Mouse (Mus musculus) heart, embryonic 14.5 days (tissue): ENCODE measurements at regions not wholly inside any gene's neighbourhood (a gene's known extent, or its start where the extent isn't known, plus 50 kb on each side); places are given as distances from the start of the nearest gene placed in this dataset.

Experiments used
- ATAC-seq: fragments of 200-750 bp; cut with Nextera tagmentation; 2 replicates; pipeline ENCODE4 v1.8.0; 2017; ENCODE audit warnings: low read depth, moderate TSS enrichment; ENCODE audit not compliant: insufficient number of reproducible peaks, insufficient read depth, low FRiP score
- H3K27ac ChIP-seq, 2 experiments: fragments of 200-500 bp in 1 of 2; fragments of 300-500 bp in 1 of 2; sonication (generic) in 1 of 2; replicated peaks in 1 of 2; 2 replicates each; pipeline ENCODE4 v1.5.1; 2012 to 2014; ENCODE audit warnings: low read depth in 2 of 2, low read length in 2 of 2, control low read depth in 1 of 2, mild to moderate bottlenecking in 1 of 2, mixed read lengths in 1 of 2; ENCODE audit not compliant: control insufficient read depth in 1 of 2, insufficient read depth in 1 of 2
- H3K27me3 ChIP-seq: fragments of 300-500 bp; sonication (generic); 2 replicates; pipeline ENCODE4 v1.6.1; 2014; ENCODE audit warnings: mild to moderate bottlenecking, low read length, control low read depth; ENCODE audit not compliant: control insufficient read depth, insufficient read depth
- H3K36me3 ChIP-seq: fragments of 300-500 bp; sonication (generic); 2 replicates; pipeline ENCODE4 v1.6.1; 2014; ENCODE audit warnings: mild to moderate bottlenecking, control low read depth, low read length, mixed read lengths; ENCODE audit not compliant: control insufficient read depth, insufficient read depth
- H3K4me1 ChIP-seq, 2 experiments: fragments of 200-500 bp in 1 of 2; fragments of 300-500 bp in 1 of 2; sonication (generic) in 1 of 2; 2 replicates each; pipeline ENCODE4 v1.6.1; 2012 to 2014; ENCODE audit warnings: low read length in 2 of 2, control low read depth in 1 of 2, mixed read lengths in 1 of 2; ENCODE audit not compliant: control insufficient read depth in 2 of 2, insufficient read depth in 2 of 2
- H3K4me2 ChIP-seq: fragments of 300-500 bp; sonication (generic); 2 replicates; pipeline ENCODE4 v1.6.1; 2014; ENCODE audit warnings: mild to moderate bottlenecking, low read length
- H3K4me3 ChIP-seq, 2 experiments: fragments of 200-500 bp in 1 of 2; fragments of 300-500 bp in 1 of 2; sonication (generic) in 1 of 2; 2 replicates each; pipeline ENCODE4 v1.5.1; 2012 to 2014; ENCODE audit warnings: low read length in 2 of 2, mild to moderate bottlenecking in 2 of 2, control low read depth in 1 of 2, low read depth in 1 of 2, moderate library complexity in 1 of 2; ENCODE audit not compliant: control insufficient read depth in 1 of 2, insufficient read depth in 1 of 2
- H3K9ac ChIP-seq: fragments of 300-500 bp; sonication (generic); 2 replicates; pipeline ENCODE4 v1.6.1; 2014; ENCODE audit warnings: mild to moderate bottlenecking, low read length
- H3K9me3 ChIP-seq: fragments of 300-500 bp; sonication (generic); 2 replicates; pipeline ENCODE4 v1.6.1; 2016; ENCODE audit warnings: low read length, control low read depth; ENCODE audit not compliant: control insufficient read depth
- WGBS: fragments of 180-500 bp; shearing (Covaris S2); extraction: QIAGEN DNeasy Blood & Tissue Kit; methylation state at CpG from one replicate; pipeline ENCODE4 v1.1.7; 2014; 5-methylcytosine and 5-hydroxymethylcytosine counted together

- Histone ChIP-seq H3K36me3 (no peaks in the 10 kb centered on the region), H3K9ac (no peak overlapping the region; the same call in 1 of the 2 replicates), H3K27ac (no peak overlapping the region), H3K9me3 (no peaks in the 10 kb centered on the region), H3K27me3 (no peaks in the 10 kb centered on the region), H3K4me2 (no peak overlapping the region), H3K4me3 (no peak overlapping the region), H3K4me1 (peaks cover 20 to 30% of the 10 kb centered on the region in 2 experiments)
- 44% methylated on average over 8 of the region's 8 CpGs for WGBS
- no peak for ATAC-seq
Observed at GRCm38 (mm10) chr13:52113549-52113948, 267.1 kb downstream of the Gadd45g start.

GRCm38 (mm10) chr13:52114431-52114830 lies 268.0 kb downstream of the Gadd45g start:
- no peak overlapping the region for H3K4me2 ChIP-seq
- no peak for ATAC-seq
- no peak overlapping the region for H3K9ac ChIP-seq
- no peaks in the 10 kb centered on the region for H3K36me3 ChIP-seq
- H3K4me1 ChIP-seq = peaks cover 22 to 24% of the 10 kb centered on the region in 2 experiments
- no peaks in the 10 kb centered on the region for H3K27me3 ChIP-seq
- H3K4me3 ChIP-seq = no peak overlapping the region
- H3K27ac ChIP-seq = no peak overlapping the region
- WGBS = 87% methylated on average over 7 of the region's 7 CpGs
- no peaks in the 10 kb centered on the region for H3K9me3 ChIP-seq

GRCm38 (mm10) chr13:52114962-52115361 lies 268.5 kb downstream of the Gadd45g start:
- WGBS = 87% methylated on average over 6 of the region's 6 CpGs

GRCm38 (mm10) chr13:52116241-52116640 lies 269.8 kb downstream of the Gadd45g start:
- Histone ChIP-seq H3K9ac (no peak overlapping the region), H3K4me1 (peaks cover 11 to 14% of the 10 kb centered on the region in 2 experiments), H3K27me3 (no peaks in the 10 kb centered on the region), H3K27ac (no peak overlapping the region), H3K9me3 (no peaks in the 10 kb centered on the region), H3K4me3 (no peak overlapping the region), H3K36me3 (no peaks in the 10 kb centered on the region), H3K4me2 (no peak overlapping the region)
- WGBS = 73% methylated on average over 4 of the region's 4 CpGs
- no peak for ATAC-seq

More at GRCm38 (mm10) chr13:52114962-52115361, 268.5 kb downstream of the Gadd45g start:
- no peaks in the 10 kb centered on the region for H3K27me3 ChIP-seq
- H3K36me3 ChIP-seq = no peaks in the 10 kb centered on the region
- H3K4me1 ChIP-seq = peaks cover 22 to 24% of the 10 kb centered on the region in 2 experiments
- H3K4me2 ChIP-seq = no peak overlapping the region
- no peak overlapping the region for H3K27ac ChIP-seq
- no peak for ATAC-seq
- H3K9me3 ChIP-seq = no peaks in the 10 kb centered on the region
- H3K4me3 ChIP-seq = no peak overlapping the region
- no peak overlapping the region for H3K9ac ChIP-seq

- H3K27me3 ChIP-seq = no peaks in the 10 kb centered on the region
- H3K9ac ChIP-seq = no peak overlapping the region
- no peak overlapping the region for H3K27ac ChIP-seq
- H3K4me2 ChIP-seq = no peak overlapping the region
- peaks cover 11 to 13% of the 10 kb centered on the region in 2 experiments; a peak in 2 of 4 replicates for H3K4me1 ChIP-seq
- ATAC-seq = no peak
- no peaks in the 10 kb centered on the region for H3K36me3 ChIP-seq
- WGBS = 62% methylated on average over 4 of the region's 4 CpGs
- H3K4me3 ChIP-seq = no peak overlapping the region
- H3K9me3 ChIP-seq = no peaks in the 10 kb centered on the region
Observed at GRCm38 (mm10) chr13:52116756-52117155, 270.3 kb downstream of the Gadd45g start.

GRCm38 (mm10) chr13:52120795-52121194 lies 274.3 kb downstream of the Gadd45g start:
- no peak for ATAC-seq
- no peak overlapping the region for H3K4me2 ChIP-seq
- 78% methylated on average over 8 of the region's 8 CpGs for WGBS
- no peak overlapping the region for H3K27ac ChIP-seq
- no peak overlapping the region for H3K4me3 ChIP-seq
- no peaks in the 10 kb centered on the region for H3K9me3 ChIP-seq
- peaks cover 5 to 8% of the 10 kb centered on the region in 2 experiments; a peak in 1 of 4 replicates for H3K4me1 ChIP-seq
- H3K27me3 ChIP-seq = 0 out of 2 replicates have a peak, but pooled peaks cover 3% of the 10 kb centered on the region
- no peaks in the 10 kb centered on the region for H3K36me3 ChIP-seq
- H3K9ac ChIP-seq = no peak overlapping the region

GRCm38 (mm10) chr13:52125037-52125436 lies 278.6 kb downstream of the Gadd45g start:
- ATAC-seq = no peak
- no peak overlapping the region for H3K9ac ChIP-seq
- no peak overlapping the region for H3K4me2 ChIP-seq
- no peak overlapping the region for H3K27ac ChIP-seq
- H3K9me3 ChIP-seq = no peaks in the 10 kb centered on the region
- H3K4me3 ChIP-seq = no peak overlapping the region
- WGBS = 68% methylated on average over 4 of the region's 4 CpGs
- 0 out of 2 replicates have a peak, but pooled peaks cover 3% of the 10 kb centered on the region for H3K27me3 ChIP-seq
- H3K4me1 ChIP-seq = peaks cover 0 to 4% of the 10 kb centered on the region in 2 experiments; a peak in 3 of 4 replicates
- no peaks in the 10 kb centered on the region for H3K36me3 ChIP-seq

GRCm38 (mm10) chr13:52127751-52128150 lies 281.3 kb downstream of the Gadd45g start:
- no peak overlapping the region for H3K9ac ChIP-seq
- H3K4me3 ChIP-seq = no peak overlapping the region
- H3K27ac ChIP-seq = no peak overlapping the region
- WGBS = 67% methylated on average over 9 of the region's 9 CpGs
- no peak for ATAC-seq
- H3K4me2 ChIP-seq = no peak overlapping the region
- no peaks in the 10 kb centered on the region for H3K36me3 ChIP-seq
- H3K4me1 ChIP-seq = peaks cover 0 to 4% of the 10 kb centered on the region in 2 experiments; a peak in 3 of 4 replicates
- peaks cover 17% of the 10 kb centered on the region for H3K9me3 ChIP-seq
- H3K27me3 ChIP-seq = no peaks in the 10 kb centered on the region
